Mouse (Mus musculus) MEL (cell line): ENCODE results near the gene Fam114a2.

Source experiments
- CTCF ChIP-seq, 3 experiments: IDR thresholded peaks in 2 of 3; conservative IDR thresholded peaks in 1 of 3; 2 replicates each; pipeline ENCODE4 v1.5.1; 2011 to 2012; ENCODE audit warnings: low read length in 3 of 3, low read depth in 2 of 3, mild to moderate bottlenecking in 2 of 3, improper control_type of control experiment in 1 of 3, inconsistent platforms in 1 of 3, mixed read lengths in 1 of 3, moderate library complexity in 1 of 3; ENCODE audit not compliant: control insufficient read depth in 1 of 3, insufficient read depth in 1 of 3, poor library complexity in 1 of 3, severe bottlenecking in 1 of 3
- E2F4 ChIP-seq: IDR thresholded peaks from 2 replicates; pipeline ENCODE4 v1.6.1; 2011; ENCODE audit warnings: low read depth, low read length, improper control_type of control experiment, borderline replicate concordance
- EP300 ChIP-seq, 2 experiments: IDR thresholded peaks; 2 replicates each; pipeline ENCODE4 v1.6.1; 2011; ENCODE audit warnings: improper control_type of control experiment in 2 of 2, low read length in 2 of 2, low read depth in 1 of 2, mild to moderate bottlenecking in 1 of 2
- GABPA ChIP-seq: IDR thresholded peaks from 2 replicates; pipeline ENCODE4 v1.6.1; 2012; ENCODE audit warnings: low read depth, mild to moderate bottlenecking, inconsistent platforms, low read length, improper control_type of control experiment, moderate library complexity
- POLR2A ChIP-seq, 2 experiments: IDR thresholded peaks; 2 replicates each; pipeline ENCODE4 v1.6.1; 2011 to 2012; ENCODE audit warnings: low read length in 2 of 2, mild to moderate bottlenecking in 2 of 2, control low read depth in 1 of 2, improper control_type of control experiment in 1 of 2, low read depth in 1 of 2, moderate library complexity in 1 of 2; ENCODE audit not compliant: control insufficient read depth in 1 of 2, insufficient read depth in 1 of 2, poor library complexity in 1 of 2
- TBP ChIP-seq: IDR thresholded peaks from 2 replicates; pipeline ENCODE4 v1.8.0; 2011; ENCODE audit warnings: low read depth, low read length, improper control_type of control experiment
- USF1 ChIP-seq: IDR thresholded peaks from 2 replicates; pipeline ENCODE4 v1.6.1; 2014; ENCODE audit warnings: low read depth, mild to moderate bottlenecking, inconsistent platforms, low read length, improper control_type of control experiment, moderate library complexity
- USF2 ChIP-seq, 2 experiments: IDR thresholded peaks; 2 replicates each; pipeline ENCODE4 v1.6.1; 2011 to 2012; ENCODE audit warnings: improper control_type of control experiment in 2 of 2, low read length in 2 of 2, borderline replicate concordance in 1 of 2, inconsistent platforms in 1 of 2, low read depth in 1 of 2, mild to moderate bottlenecking in 1 of 2; ENCODE audit not compliant: insufficient read depth in 1 of 2

DNA sequence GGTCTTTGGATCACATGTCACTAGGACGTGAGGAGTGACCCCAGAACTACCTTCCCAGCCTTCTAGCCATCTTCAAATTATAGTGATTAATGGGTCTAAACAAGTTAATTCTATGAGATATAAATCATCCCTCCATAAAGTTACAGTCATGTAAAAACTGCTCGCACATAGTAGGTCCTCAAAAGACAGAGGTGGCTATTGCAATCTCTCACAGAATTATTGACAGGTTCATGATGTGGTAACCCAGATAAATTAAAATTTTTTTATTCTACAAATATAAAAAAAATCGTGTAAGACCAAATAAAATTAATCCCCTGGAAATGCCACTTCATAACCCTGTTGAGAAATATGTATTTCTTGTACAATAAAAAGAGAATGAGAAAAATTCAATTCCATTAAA lies 52.6 kb downstream of the Fam114a2 start:
- TF ChIP-seq POLR2A (IDR thresholded peaks at IDR 0.05; ENCODE audit: control insufficient read depth in 1 of 2, insufficient read depth in 1 of 2, low read depth in 1 of 2, low read length in 2 of 2, poor library complexity in 1 of 2): no peak
- no peak for TF ChIP-seq USF1
- no peak for TF ChIP-seq CTCF (IDR thresholded peaks at IDR 0.05 in 2 of 3, conservative IDR thresholded peaks at IDR 0.05 in 1 of 3; ENCODE audit: control insufficient read depth in 1 of 3, insufficient read depth in 1 of 3, low read depth in 2 of 3, low read length in 3 of 3, poor library complexity in 1 of 3, severe bottlenecking in 1 of 3)
- TF ChIP-seq EP300 (IDR thresholded peaks at IDR 0.05; ENCODE audit: low read depth in 1 of 2, low read length in 2 of 2): no peak
- no peak for TF ChIP-seq USF2 (IDR thresholded peaks at IDR 0.05; ENCODE audit: borderline replicate concordance in 1 of 2, insufficient read depth in 1 of 2, low read depth in 1 of 2, low read length in 2 of 2)
- TF ChIP-seq E2F4: no peak
- no peak for TF ChIP-seq TBP
- no peak for TF ChIP-seq GABPA
